Mouse (Mus musculus) midbrain, embryonic 10.5 days (tissue): ENCODE measurements around the gene Pramef17. TPM values are rescaled to one million over a fixed set of nuclear protein-coding genes. Genes with fewer than 3 reads are reported as not detected.
"Not testable (repeated sequence)": the region's sequence is repeated elsewhere in the genome, so short reads cannot be mapped to it uniquely, and the experiment has no call there.

ENCODE experiments used
- DNase-seq: peaks from one replicate; pipeline ENCODE4 v3.0.0-alpha.2; 2017; ENCODE audit warnings: low spot score
- H3K27ac ChIP-seq: fragments of 300-500 bp; sonication (generic); replicated peaks from 2 replicates; pipeline ENCODE4 v1.5.1; 2016; ENCODE audit warnings: mild to moderate bottlenecking
- H3K27me3 ChIP-seq: fragments of 300-500 bp; sonication (generic); 2 replicates; pipeline ENCODE4 v1.6.1; 2016; ENCODE audit warnings: low read depth, mild to moderate bottlenecking; ENCODE audit not compliant: poor library complexity, severe bottlenecking
- H3K36me3 ChIP-seq: fragments of 300-500 bp; sonication (generic); 2 replicates; pipeline ENCODE4 v1.6.1; 2016; ENCODE audit warnings: mild to moderate bottlenecking, moderate library complexity
- H3K4me1 ChIP-seq: fragments of 300-500 bp; sonication (generic); 2 replicates; pipeline ENCODE4 v1.6.1; 2016
- H3K4me3 ChIP-seq: fragments of 300-500 bp; sonication (generic); 2 replicates; pipeline ENCODE4 v1.5.1; 2016; ENCODE audit warnings: mild to moderate bottlenecking, moderate library complexity
- H3K9me3 ChIP-seq: fragments of 300-500 bp; sonication (generic); replicated peaks from 2 replicates; pipeline ENCODE4 v1.6.1; 2016; ENCODE audit warnings: mild to moderate bottlenecking
- WGBS: fragments of 180-500 bp; shearing (Covaris S2); methylation state at CpG from one replicate; pipeline ENCODE4 v1.1.7; 2016; 5-methylcytosine and 5-hydroxymethylcytosine counted together
- polyA plus RNA-seq: library from polyadenylated mRNA; unstranded; fragments of >200 nt; fragmentation: Nextera tagmentation; extraction: Ambion mirVana; gene quantifications from 2 replicates; pipeline ENCODE4 v1.2.1, GENCODE M21; 2016

The Pramef17 gene
- polyA plus RNA-seq, result not detected in 2 replicates

DNA sequence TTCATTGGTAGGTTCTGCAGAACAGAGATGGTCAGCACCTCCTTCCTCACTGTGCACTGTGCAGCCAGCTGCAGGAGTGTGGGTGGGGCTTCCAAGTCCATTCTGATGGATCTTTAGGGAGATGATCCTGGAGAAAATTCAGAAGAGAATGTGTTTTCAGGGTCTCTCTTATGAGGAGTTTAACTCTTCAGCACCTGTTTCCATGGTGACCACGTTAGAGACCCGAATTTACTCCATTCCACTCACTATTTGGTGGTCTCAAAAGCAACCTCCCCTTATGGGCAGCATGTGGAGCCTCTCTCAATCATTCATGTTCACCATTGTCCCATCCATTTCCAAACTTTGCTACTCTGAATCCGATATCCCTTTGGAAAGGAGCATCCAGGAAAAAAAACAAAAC, at the start of gene Pramef17:
Pramef17 (minus strand) TSS at position 101 of the 400 bp plus-strand sequence.
- not testable (repeated sequence) for H3K36me3 ChIP-seq, H3K4me1 ChIP-seq, H3K27me3 ChIP-seq, H3K27ac ChIP-seq, H3K4me3 ChIP-seq, DNase-seq
- peaks cover 19% of the 10 kb centered on the region; the same call in 1 of the 2 replicates for H3K9me3 ChIP-seq
- 65% methylated on average over 3 of the region's 3 CpGs for WGBS

DNA sequence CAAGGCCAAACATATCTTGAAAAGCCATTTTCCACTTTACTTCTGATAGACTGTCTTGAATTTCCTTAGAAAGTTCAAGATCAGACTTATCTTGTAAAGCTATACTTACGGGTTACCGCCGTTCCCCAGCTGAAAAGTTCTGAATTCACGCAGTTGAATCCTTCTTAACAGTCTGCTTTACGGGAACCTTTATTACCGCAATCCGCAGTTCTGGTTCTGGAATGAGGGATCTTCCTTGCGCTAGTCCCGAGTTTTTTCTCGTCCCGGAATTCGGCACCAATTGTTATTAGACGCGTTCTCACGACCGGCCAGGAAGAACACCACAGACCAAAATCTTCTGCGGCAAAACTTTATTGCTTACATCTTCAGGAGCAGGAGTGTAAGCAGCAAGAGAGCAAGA, 6.0 kb downstream of the Pramef17 start:
- not testable (repeated sequence) for H3K4me1 ChIP-seq, H3K36me3 ChIP-seq, H3K27ac ChIP-seq, H3K4me3 ChIP-seq, DNase-seq, H3K27me3 ChIP-seq
- WGBS, result 95% methylated on average over 17 of the region's 17 CpGs
- peaks cover 14% of the 10 kb centered on the region; the same call in 1 of the 2 replicates for H3K9me3 ChIP-seq

DNA sequence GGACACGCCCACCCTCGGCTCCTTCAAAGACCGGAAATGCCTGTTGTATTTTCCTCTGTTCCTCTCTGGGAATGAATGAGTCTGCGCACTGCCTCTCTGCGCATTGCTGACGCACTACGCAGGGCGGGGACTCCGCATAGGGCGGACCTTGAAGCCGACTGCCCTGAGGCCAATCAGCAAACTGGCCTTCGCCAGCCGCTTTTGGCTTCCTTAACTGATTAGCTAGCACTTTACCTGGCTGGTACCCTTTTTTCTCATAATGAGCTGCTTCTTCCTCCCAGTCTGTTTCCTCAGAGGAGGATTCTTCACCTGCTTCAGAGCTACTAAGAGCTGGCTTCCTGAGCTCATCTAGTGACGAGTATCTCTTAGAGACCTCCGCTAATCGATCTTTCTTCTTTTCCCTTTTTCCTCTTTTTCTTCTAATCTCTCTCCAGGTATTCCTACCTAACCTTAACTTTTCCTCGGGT, 6.7 kb downstream of the Pramef17 start:
- not testable (repeated sequence) for H3K27me3 ChIP-seq, H3K4me1 ChIP-seq, H3K27ac ChIP-seq, H3K4me3 ChIP-seq, H3K36me3 ChIP-seq, DNase-seq
- H3K9me3 ChIP-seq, result peaks cover 14% of the 10 kb centered on the region; the same call in 1 of the 2 replicates
- WGBS, result 79% methylated on average over 4 of the region's 17 CpGs

DNA sequence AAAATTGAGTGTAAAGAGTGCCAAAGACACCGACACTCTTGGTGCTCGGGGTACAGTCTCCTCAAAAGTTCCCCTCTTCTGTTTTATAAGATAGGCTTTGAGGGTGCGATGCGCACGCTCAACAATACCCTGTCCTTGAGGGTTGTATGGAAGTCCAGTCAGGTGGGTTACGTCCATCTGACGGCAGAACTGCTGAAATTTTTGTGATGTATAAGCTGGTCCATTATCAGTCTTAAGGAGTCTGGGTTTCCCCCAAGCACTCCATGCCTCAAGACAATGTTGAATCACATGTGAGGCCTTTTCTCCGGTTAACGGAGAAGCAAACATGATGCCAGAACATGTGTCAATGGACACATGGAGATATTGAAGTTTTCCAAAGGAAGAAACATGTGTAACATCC, 8.4 kb downstream of the Pramef17 start:
- not testable (repeated sequence) for H3K27me3 ChIP-seq, H3K36me3 ChIP-seq, DNase-seq, H3K4me1 ChIP-seq, H3K27ac ChIP-seq, H3K4me3 ChIP-seq
- H3K9me3 ChIP-seq, result peaks cover 14% of the 10 kb centered on the region; the same call in 1 of the 2 replicates
- WGBS, result 91% methylated on average over 4 of the region's 9 CpGs

DNA sequence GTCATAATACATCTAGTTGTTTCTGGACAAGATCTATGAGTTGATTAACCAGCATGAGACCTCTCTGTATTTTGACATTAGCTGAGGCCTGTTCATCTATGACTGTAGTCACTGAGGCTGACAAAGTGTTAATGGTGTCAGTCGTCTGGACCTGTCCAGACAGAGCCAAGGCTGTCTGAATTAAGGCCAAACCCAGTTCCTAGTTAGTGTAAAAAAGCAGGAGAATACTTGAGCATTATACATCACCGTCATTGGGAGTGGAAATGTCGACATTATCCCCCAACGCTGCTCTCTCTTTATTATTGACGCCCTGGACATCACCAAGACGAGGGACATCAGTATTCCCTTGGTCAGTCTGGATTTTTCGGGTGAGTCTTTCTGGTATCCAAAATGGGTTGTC, 9.0 kb downstream of the Pramef17 start:
- H3K4me3 ChIP-seq, H3K27ac ChIP-seq, H3K36me3 ChIP-seq, H3K4me1 ChIP-seq, DNase-seq, H3K27me3 ChIP-seq: not testable (repeated sequence)
- WGBS, result no CpG with 5 or more reads among the region's 7 CpGs
- peaks cover 14% of the 10 kb centered on the region; the same call in 1 of the 2 replicates for H3K9me3 ChIP-seq

DNA sequence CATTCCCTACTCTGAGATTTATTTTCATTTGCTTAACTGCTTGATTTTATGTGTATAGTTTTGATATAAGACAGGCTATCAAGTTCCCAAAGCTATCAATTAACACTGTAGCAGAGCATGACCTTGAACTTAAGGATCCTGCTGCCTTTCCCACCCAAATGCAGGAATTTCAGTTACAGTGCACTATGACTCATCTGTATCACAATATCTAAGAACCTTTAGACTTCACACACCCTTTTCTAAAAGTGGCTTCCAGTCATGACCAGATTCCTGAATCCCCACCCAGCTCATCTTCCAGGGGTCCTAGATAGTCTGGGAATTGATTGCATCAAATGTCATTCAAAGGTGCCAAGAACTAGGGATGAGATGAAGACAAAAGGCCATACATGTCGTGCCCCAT, 10.7 kb downstream of the Pramef17 start:
- not testable (repeated sequence) for H3K4me3 ChIP-seq, H3K36me3 ChIP-seq, H3K27ac ChIP-seq, DNase-seq, H3K4me1 ChIP-seq, H3K27me3 ChIP-seq
- 44% methylated on average over 1 of the region's 1 CpGs for WGBS
- peaks cover 13% of the 10 kb centered on the region; the same call in 1 of the 2 replicates for H3K9me3 ChIP-seq

DNA sequence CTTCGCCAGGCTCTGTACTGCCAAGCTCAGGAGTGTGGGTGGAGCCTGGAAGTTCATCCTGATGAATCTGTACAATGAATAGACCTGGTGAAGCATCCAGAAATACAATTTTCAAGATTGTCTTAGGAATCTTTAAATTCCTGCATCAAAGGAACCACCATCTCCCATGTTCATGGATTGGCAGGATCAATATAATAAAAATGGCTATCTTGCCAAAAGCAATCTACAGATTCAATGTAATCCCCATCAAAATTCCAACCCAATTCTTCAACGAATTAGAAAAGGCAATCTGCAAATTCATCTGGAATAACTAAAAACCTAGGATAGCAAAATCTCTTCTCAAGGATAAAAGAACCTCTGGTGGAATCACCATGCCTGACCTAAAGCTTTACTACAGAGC, 27.3 kb downstream of the Pramef17 start, which contains the start of gene Gm13101:
Gm13101 (minus strand) TSS at position 101 of the 400 bp plus-strand sequence.
- not testable (repeated sequence) for DNase-seq, H3K36me3 ChIP-seq, H3K27me3 ChIP-seq, H3K4me1 ChIP-seq, H3K27ac ChIP-seq, H3K4me3 ChIP-seq
- peaks cover 31% of the 10 kb centered on the region for H3K9me3 ChIP-seq
- 46% methylated on average over 2 of the region's 2 CpGs for WGBS

DNA sequence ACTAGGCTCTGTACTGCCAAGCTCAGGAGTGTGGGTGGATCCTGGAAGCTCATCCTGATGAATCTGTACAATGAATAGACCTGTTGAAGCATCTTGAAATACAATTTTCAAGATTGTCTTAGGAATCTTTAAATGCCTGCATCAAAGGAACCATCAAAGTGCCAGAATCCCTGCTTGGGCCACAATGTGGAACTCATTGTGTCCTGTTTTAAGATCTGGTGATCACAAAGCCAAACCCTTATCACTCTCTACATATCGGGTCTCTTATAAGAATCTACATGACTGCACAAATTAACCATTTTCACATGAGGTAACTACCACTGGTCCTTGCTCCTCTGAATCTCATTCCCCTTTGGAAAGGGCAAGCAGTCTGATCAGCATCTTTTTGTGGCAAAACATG, 43.3 kb downstream of the Pramef17 start, which contains the start of gene Pramef25:
Pramef25 (minus strand) TSS at position 101 of the 400 bp plus-strand sequence.
- not testable (repeated sequence) for DNase-seq, H3K4me1 ChIP-seq, H3K36me3 ChIP-seq, H3K4me3 ChIP-seq, H3K27ac ChIP-seq, H3K27me3 ChIP-seq
- 89% methylated on average over 1 of the region's 1 CpGs for WGBS
- peaks cover 46% of the 10 kb centered on the region for H3K9me3 ChIP-seq

Other genes starting within 250 kb of the Pramef17 start
- gene Gm13023, start 205.0 kb downstream of the Pramef17 start, polyA plus RNA-seq, result not detected in 2 replicates
- gene Gm13084, start 178.3 kb downstream of the Pramef17 start, polyA plus RNA-seq, result not detected in 2 replicates
- not detected in 2 replicates for gene Gm13103, start 147.9 kb downstream of the Pramef17 start, polyA plus RNA-seq
- gene Pramef6, start 94.0 kb downstream of the Pramef17 start, polyA plus RNA-seq, result not detected in 2 replicates
- gene Pramef25, start 43.4 kb downstream of the Pramef17 start, polyA plus RNA-seq, result not detected in 2 replicates
- gene Gm13101, start 27.4 kb downstream of the Pramef17 start, polyA plus RNA-seq, result not detected in 2 replicates
- not detected in 2 replicates for gene Pramel4, start 64.8 kb upstream of the Pramef17 start, polyA plus RNA-seq
- gene Gm13102, start 112.1 kb upstream of the Pramef17 start, polyA plus RNA-seq, result not detected in 2 replicates
- gene Oog3, start 168.3 kb upstream of the Pramef17 start, polyA plus RNA-seq, result not detected in 2 replicates
- not detected in 2 replicates for gene Oog2, start 196.3 kb upstream of the Pramef17 start, polyA plus RNA-seq
- not detected in 2 replicates for gene C87977, start 218.9 kb upstream of the Pramef17 start, polyA plus RNA-seq